ENCODE assay signal across 12 mouse cellular contexts in genomic region chr17:27603522-27604234, GRCm38 (mm10). TPM values are rescaled to one million over a fixed set of nuclear protein-coding genes. Genes with fewer than 3 reads are reported as not detected.
DNase-seq lines count a peak whose midpoint lies in the region; ATAC-seq and TF ChIP-seq lines count a peak whose summit lies in the region.
"Had no signal": no experiment of that assay in that cellular context is flagged by ENCODE, and none has a peak within 500 bp of the region (broad histone marks: within the 10 kb centered on the region; RNA-seq: fewer than 3 reads in every experiment).

No protein-coding gene starts in this region.

- TF ChIP-seq CTCF in layer of hippocampus, adult 2 months (conservative IDR thresholded peaks at IDR 0.05): no peak
- no peak for TF ChIP-seq CTCF in brain, embryonic 14.5 days (IDR thresholded peaks at IDR 0.05; ENCODE audit: borderline replicate concordance, extremely low read depth, insufficient read depth, insufficient read length)
- no peak for TF ChIP-seq CTCF in liver, embryonic 14.5 days (IDR thresholded peaks at IDR 0.05; ENCODE audit: low read depth)

- H3K36me3 ChIP-seq in liver, embryonic 14.5 days (replicated peaks; ENCODE audit: control insufficient read depth, insufficient read depth, low read depth): no peaks in the 10 kb centered on the region
- H3K36me3 ChIP-seq in kidney, embryonic 14.5 days (ENCODE audit: control insufficient read depth, insufficient read depth, low read length): peaks cover 3% of the 10 kb centered on the region; the same call in 1 of the 2 replicates

- H3K4me2 ChIP-seq in liver, embryonic 14.5 days (ENCODE audit: low read depth): no peak overlapping the region; the same call in 1 of the 2 replicates
- H3K4me2 ChIP-seq in kidney, embryonic 14.5 days (replicated peaks; ENCODE audit: low read depth, low read length): no peak overlapping the region

- H3K27me3 ChIP-seq in liver, embryonic 14.5 days (ENCODE audit: control insufficient read depth, insufficient read depth, low read length): no peaks in the 10 kb centered on the region
- H3K27me3 ChIP-seq in kidney, embryonic 14.5 days (ENCODE audit: control insufficient read depth, insufficient read depth, low read length): no peaks in the 10 kb centered on the region
- H3K27me3 ChIP-seq: Patski had no signal

- DNase-seq in layer of hippocampus, adult 2 months (ENCODE audit: low spot score in 2 of 2): no peak
- DNase-seq in layer of hippocampus, adult 18-20 months (ENCODE audit: low spot score in 2 of 2): no peak
- DNase-seq in brain, embryonic 14.5 days (ENCODE audit: low read depth): peak; percentile 48
- DNase-seq in heart, adult 8-10 months (ENCODE audit: low spot score): peak; percentile 71
- DNase-seq in liver, embryonic 14.5 days (ENCODE audit: low read depth in 3 of 3, low spot score in 3 of 3): no peak
- no peak for DNase-seq in testis, postnatal 14 days (ENCODE audit: low spot score)

- peak; percentile 73 for ATAC-seq in liver, embryonic 14.5 days (ENCODE audit: insufficient read depth)
- ATAC-seq in monocyte, adult 5-6 weeks (replicated peaks; ENCODE audit: insufficient number of reproducible peaks, low FRiP score, low TSS enrichment, poor library complexity, severe bottlenecking): no peak
- ATAC-seq in kidney, embryonic 14.5 days (ENCODE audit: low FRiP score, low TSS enrichment): no peak
- ATAC-seq: Patski had no signal

- no peak for TF ChIP-seq POLR2A in brain, embryonic 14.5 days (IDR thresholded peaks at IDR 0.05; ENCODE audit: borderline replicate concordance, extremely low read depth, insufficient read depth, insufficient read length, poor library complexity, severe bottlenecking)

- H3K4me1 ChIP-seq in liver, embryonic 14.5 days (replicated peaks; ENCODE audit: control insufficient read depth in 2 of 2, insufficient read depth in 2 of 2, low read length in 1 of 2): peaks cover 5 to 24% of the 10 kb centered on the region in 2 experiments
- 0 out of 2 replicates have a peak, but pooled peaks cover 6% of the 10 kb centered on the region for H3K4me1 ChIP-seq in kidney, embryonic 14.5 days (ENCODE audit: control insufficient read depth, insufficient read depth, low read length)

- WGBS in liver, embryonic 14.5 days (ENCODE audit: insufficient replicate concordance): 31% methylated on average over 21 of the region's 21 CpGs
- 81% methylated on average over 21 of the region's 21 CpGs for WGBS in kidney, embryonic 14.5 days

- H3K27ac ChIP-seq in layer of hippocampus, adult 2 months: peak overlapping the region; percentile 70
- H3K27ac ChIP-seq in liver, embryonic 14.5 days: peak overlapping the region; percentile 12; the same call in 1 of the 2 replicates
- no peak overlapping the region for H3K27ac ChIP-seq in kidney, embryonic 14.5 days (ENCODE audit: low read depth, low read length)

- no peak for TF ChIP-seq EP300 in liver, embryonic 14.5 days (IDR thresholded peaks at IDR 0.05; ENCODE audit: low read depth)

- H3K9me3 ChIP-seq in liver, embryonic 14.5 days (ENCODE audit: control insufficient read depth, low read length): no peaks in the 10 kb centered on the region
- H3K9me3 ChIP-seq in kidney, embryonic 14.5 days (ENCODE audit: control insufficient read depth, low read length): no peaks in the 10 kb centered on the region

- H3K4me3 ChIP-seq in layer of hippocampus, adult 2 months: no peak overlapping the region
- H3K4me3 ChIP-seq in liver, embryonic 14.5 days (ENCODE audit: insufficient read depth in 1 of 2, low read depth in 2 of 2, low read length in 2 of 2): no peak overlapping the region
- no peak overlapping the region for H3K4me3 ChIP-seq in kidney, embryonic 14.5 days (ENCODE audit: low read length)

- H3K9ac ChIP-seq in liver, embryonic 14.5 days (replicated peaks): no peak overlapping the region
- no peak overlapping the region for H3K9ac ChIP-seq in kidney, embryonic 14.5 days (ENCODE audit: low read depth, low read length)

RNA-seq across cellular contexts. Expression of gene Nudt3, which starts 19.6 kb away (rescaled TPM):
- 100 to 1,000 TPM; 462 to 510 TPM for total RNA-seq in layer of hippocampus, adult 2 months (2021)
- total RNA-seq in layer of hippocampus, adult 18-20 months (2021): 100 to 1,000 TPM; 521 to 525 TPM
- polyA plus RNA-seq in brain, embryonic 14.5 days (2012; rRNA removed): 263 and 287 TPM in 2 replicates
- 100 to 1,000 TPM; 349 to 367 (median 360) TPM for total RNA-seq in heart, adult 8-10 months (2022)
- 15.3 and 20.9 TPM in 2 replicates for polyA plus RNA-seq in liver, embryonic 14.5 days (2012; rRNA removed)
- 10.3 and 10.7 TPM in 2 replicates for polyA plus RNA-seq in liver, embryonic 14.5 days (2014; fragmentation: Nextera tagmentation; extraction: Ambion mirVana)
- total RNA-seq in monocyte, adult 5-6 weeks (2017): 74.6 to 166 TPM (median 113 TPM) in 3 replicates
- 32.2 and 74.9 TPM in 2 replicates for polyA plus RNA-seq in kidney, embryonic 14.5 days (2014; fragmentation: Nextera tagmentation; extraction: Ambion mirVana)

RNA-seq across cellular contexts. Expression of gene RPS10-NUDT3, which starts 31.3 kb away (rescaled TPM):
- total RNA-seq in layer of hippocampus, adult 2 months (2021): not detected
- 1 to 10 TPM in 1 of 2 experiments, not detected in 1; 1.9 TPM for total RNA-seq in layer of hippocampus, adult 18-20 months (2021)
- not detected in 2 replicates for polyA plus RNA-seq in brain, embryonic 14.5 days (2012; rRNA removed)
- total RNA-seq in heart, adult 8-10 months (2022): under 1 TPM in 1 of 4 experiments, not detected in 3; 0.98 TPM
- not detected in 2 replicates for polyA plus RNA-seq in liver, embryonic 14.5 days (2012; rRNA removed)
- not detected in 2 replicates for polyA plus RNA-seq in liver, embryonic 14.5 days (2014; fragmentation: Nextera tagmentation; extraction: Ambion mirVana)
- not detected in 3 replicates for total RNA-seq in monocyte, adult 5-6 weeks (2017)
- polyA plus RNA-seq in kidney, embryonic 14.5 days (2014; fragmentation: Nextera tagmentation; extraction: Ambion mirVana): not detected in 2 replicates
- total RNA-seq: left cerebral cortex, postnatal 10 days had no signal
- polyA plus RNA-seq: gonadal fat pad, adult 2 months; neural tube, embryonic 11.5 days had no signal

RNA-seq across cellular contexts. Expression of gene Rps10, which starts 32.8 kb away (rescaled TPM):
- 100 to 1,000 TPM; 495 to 504 TPM for total RNA-seq in layer of hippocampus, adult 2 months (2021)
- 100 to 1,000 TPM; 526 to 527 TPM for total RNA-seq in layer of hippocampus, adult 18-20 months (2021)
- 1,098 and 1,286 TPM in 2 replicates for polyA plus RNA-seq in brain, embryonic 14.5 days (2012; rRNA removed)
- 100 to 1,000 TPM; 481 to 609 (median 561) TPM for total RNA-seq in heart, adult 8-10 months (2022)
- 1,128 and 1,708 TPM in 2 replicates for polyA plus RNA-seq in liver, embryonic 14.5 days (2012; rRNA removed)
- 697 and 712 TPM in 2 replicates for polyA plus RNA-seq in liver, embryonic 14.5 days (2014; fragmentation: Nextera tagmentation; extraction: Ambion mirVana)
- 1,083 to 1,310 TPM (median 1,165 TPM) in 3 replicates for total RNA-seq in monocyte, adult 5-6 weeks (2017)
- 1,163 and 1,521 TPM in 2 replicates for polyA plus RNA-seq in kidney, embryonic 14.5 days (2014; fragmentation: Nextera tagmentation; extraction: Ambion mirVana)

RNA-seq across cellular contexts. Expression of gene AI413582, which starts 38.1 kb away (rescaled TPM):
- total RNA-seq in layer of hippocampus, adult 2 months (2021): 10 to 100 TPM; 61.6 to 66.1 TPM
- total RNA-seq in layer of hippocampus, adult 18-20 months (2021): 10 to 100 TPM; 66.6 to 67.1 TPM
- polyA plus RNA-seq in brain, embryonic 14.5 days (2012; rRNA removed): 35.8 and 53.5 TPM in 2 replicates
- total RNA-seq in heart, adult 8-10 months (2022): 10 to 100 TPM in 2 of 4 experiments, 1 to 10 TPM in 2; 6.4 to 10.3 (median 9.9) TPM
- 9.9 and 11.7 TPM in 2 replicates for polyA plus RNA-seq in liver, embryonic 14.5 days (2012; rRNA removed)
- 15.2 and 18.9 TPM in 2 replicates for polyA plus RNA-seq in liver, embryonic 14.5 days (2014; fragmentation: Nextera tagmentation; extraction: Ambion mirVana)
- 34.3 to 57.5 TPM (median 37.8 TPM) in 3 replicates for total RNA-seq in monocyte, adult 5-6 weeks (2017)
- 17.4 and 22.3 TPM in 2 replicates for polyA plus RNA-seq in kidney, embryonic 14.5 days (2014; fragmentation: Nextera tagmentation; extraction: Ambion mirVana)

RNA-seq across cellular contexts. Expression of gene Hmga1, which starts 47.4 kb away (rescaled TPM):
- 10 to 100 TPM; 30.5 to 38.2 TPM for total RNA-seq in layer of hippocampus, adult 2 months (2021)
- total RNA-seq in layer of hippocampus, adult 18-20 months (2021): 10 to 100 TPM; 42.1 to 44.6 TPM
- polyA plus RNA-seq in brain, embryonic 14.5 days (2012; rRNA removed): 120 and 130 TPM in 2 replicates
- total RNA-seq in heart, adult 8-10 months (2022): 10 to 100 TPM; 42.6 to 51.1 (median 46.9) TPM
- polyA plus RNA-seq in liver, embryonic 14.5 days (2012; rRNA removed): 149 and 182 TPM in 2 replicates
- polyA plus RNA-seq in liver, embryonic 14.5 days (2014; fragmentation: Nextera tagmentation; extraction: Ambion mirVana): 162 and 180 TPM in 2 replicates
- total RNA-seq in monocyte, adult 5-6 weeks (2017): 41.0 to 54.9 TPM (median 45.7 TPM) in 3 replicates
- 351 and 355 TPM in 2 replicates for polyA plus RNA-seq in kidney, embryonic 14.5 days (2014; fragmentation: Nextera tagmentation; extraction: Ambion mirVana)

Comparison
In these comparisons a context has a peak if more than half of its experiments do, and no peak if none do; other contexts are left out.
1. DNase-seq: peak in brain, embryonic 14.5 days (single experiment) and heart, adult 8-10 months (single experiment); none in layer of hippocampus, adult 2 months (0 of 2), layer of hippocampus, adult 18-20 months (0 of 2), liver, embryonic 14.5 days (0 of 3) and testis, postnatal 14 days (single experiment).